Mouse (Mus musculus) forebrain, embryonic 14.5 days (tissue): ENCODE data around the gene Deup1. TPM values are rescaled to one million over a fixed set of nuclear protein-coding genes. Genes with fewer than 3 reads are reported as not detected.

Experiments used
- ATAC-seq: fragments of 200-750 bp; cut with Nextera tagmentation; 2 replicates; pipeline ENCODE4 v1.8.0; 2017; ENCODE audit warnings: mild to moderate bottlenecking, moderate library complexity
- DNase-seq: peaks from one replicate; pipeline ENCODE4 v3.0.0-alpha.2; 2015; ENCODE audit warnings: low spot score
- H3K27ac ChIP-seq: fragments of 300-500 bp; sonication (generic); 2 replicates; pipeline ENCODE4 v1.5.1; 2014; ENCODE audit warnings: low read depth, mild to moderate bottlenecking, control low read depth, low read length, moderate library complexity
- H3K27me3 ChIP-seq: fragments of 300-500 bp; sonication (generic); replicated peaks from 2 replicates; pipeline ENCODE4 v1.6.1; 2014; ENCODE audit warnings: low read length, control low read depth, mixed read lengths; ENCODE audit not compliant: control insufficient read depth, insufficient read depth
- H3K36me3 ChIP-seq: fragments of 300-500 bp; sonication (generic); 2 replicates; pipeline ENCODE4 v1.6.1; 2014; ENCODE audit warnings: low read length, control low read depth; ENCODE audit not compliant: control insufficient read depth, insufficient read depth
- H3K4me1 ChIP-seq: fragments of 300-500 bp; sonication (generic); 2 replicates; pipeline ENCODE4 v1.6.1; 2014; ENCODE audit warnings: antibody characterized with exemption, low read length, control low read depth; ENCODE audit not compliant: control insufficient read depth, insufficient read depth
- H3K4me2 ChIP-seq: fragments of 300-500 bp; sonication (generic); 2 replicates; pipeline ENCODE4 v1.6.1; 2014; ENCODE audit warnings: mild to moderate bottlenecking, control low read depth, low read length
- H3K4me3 ChIP-seq: fragments of 300-500 bp; sonication (generic); 2 replicates; pipeline ENCODE4 v1.5.1; 2014; ENCODE audit warnings: low read depth, low read length, control low read depth
- H3K9ac ChIP-seq: fragments of 300-500 bp; sonication (generic); 2 replicates; pipeline ENCODE4 v1.6.1; 2014; ENCODE audit warnings: mild to moderate bottlenecking, low read length, control low read depth, moderate library complexity
- H3K9me3 ChIP-seq: fragments of 300-500 bp; sonication (generic); replicated peaks from 2 replicates; pipeline ENCODE4 v1.6.1; 2016; ENCODE audit warnings: low read length, control low read depth, mixed read lengths; ENCODE audit not compliant: control insufficient read depth
- WGBS: fragments of 180-500 bp; shearing (Covaris S2); extraction: QIAGEN DNeasy Blood & Tissue Kit; methylation state at CpG from one replicate; pipeline ENCODE4 v1.1.7; 2014; 5-methylcytosine and 5-hydroxymethylcytosine counted together
- polyA plus RNA-seq: library from polyadenylated mRNA; unstranded; fragments of >200 nt; fragmentation: Nextera tagmentation; extraction: Ambion mirVana; gene quantifications from 2 replicates; pipeline ENCODE4 v1.2.1, GENCODE M21; 2014

The Deup1 gene
- polyA plus RNA-seq, 1 experiment from 2014 or later = 2.2 TPM

DNA sequence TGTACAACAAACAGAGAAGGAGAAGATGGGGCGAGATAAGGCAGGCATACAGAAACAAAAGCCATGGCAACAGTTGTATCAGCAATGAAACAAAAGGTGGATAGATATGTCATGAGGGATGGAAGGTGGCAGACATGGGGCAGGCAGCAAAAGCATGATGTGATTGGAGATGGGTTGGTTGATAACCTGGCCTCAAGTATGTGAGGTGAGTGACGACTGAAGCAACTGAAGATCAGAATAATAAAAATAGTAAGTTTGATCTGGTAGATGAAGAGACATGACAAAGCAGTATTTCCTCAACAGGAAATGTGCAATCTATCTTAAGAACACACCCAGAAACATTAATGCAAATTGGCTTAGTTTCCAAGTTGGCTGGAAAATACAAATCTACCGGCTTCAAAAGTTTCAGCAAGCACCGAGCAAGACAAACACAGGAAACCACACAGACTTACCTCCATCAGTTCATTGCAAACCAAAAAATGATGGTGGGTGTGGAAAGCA lies 77.2 kb downstream of the Deup1 start:
- no peak for ATAC-seq

DNA sequence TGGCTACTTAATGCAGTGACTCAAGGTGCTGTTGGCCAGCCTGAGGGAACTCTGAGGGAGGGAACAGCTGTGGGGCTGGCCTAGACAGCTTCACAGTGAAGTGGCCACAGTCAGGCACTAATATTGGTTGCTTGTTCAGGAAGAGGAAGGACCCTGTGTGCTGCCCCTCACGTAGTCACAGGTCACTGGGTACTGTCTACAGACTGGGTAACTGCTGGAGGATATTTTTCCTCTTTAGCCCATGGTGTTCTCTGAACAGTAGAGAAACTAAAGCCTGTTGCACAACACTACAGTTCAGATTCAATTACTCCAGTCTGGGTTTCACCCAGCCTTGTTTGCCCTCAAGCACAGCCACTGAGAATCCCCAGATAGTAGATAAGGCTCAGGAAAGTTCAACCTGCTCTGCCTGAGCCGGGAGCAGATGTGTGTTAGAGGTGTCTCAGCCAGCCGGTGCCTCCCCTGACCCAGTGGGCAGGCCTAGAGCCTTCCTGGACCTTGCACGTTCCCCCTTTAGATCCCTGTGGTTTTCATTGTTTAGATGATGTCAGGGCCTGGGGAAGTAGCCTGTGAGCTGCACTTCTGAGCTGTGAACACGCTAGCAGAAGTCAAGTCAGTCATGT lies 85.9 kb downstream of the Deup1 start:
- H3K4me3 ChIP-seq = no peak overlapping the region
- no peak for ATAC-seq
- no peaks in the 10 kb centered on the region for H3K36me3 ChIP-seq
- no peak overlapping the region for H3K4me2 ChIP-seq
- H3K27me3 ChIP-seq = no peaks in the 10 kb centered on the region
- H3K4me1 ChIP-seq = no peaks in the 10 kb centered on the region
- H3K27ac ChIP-seq = no peak overlapping the region
- H3K9me3 ChIP-seq = no peaks in the 10 kb centered on the region
- H3K9ac ChIP-seq = no peak overlapping the region
- no peak for DNase-seq
- WGBS = 85% methylated on average over 5 of the region's 5 CpGs

More for the DNA sequence above, 77.2 kb downstream of the Deup1 start:
- Histone ChIP-seq H3K27me3 (no peaks in the 10 kb centered on the region), H3K4me3 (no peak overlapping the region), H3K9ac (no peak overlapping the region), H3K4me1 (peaks cover 6% of the 10 kb centered on the region; the same call in 1 of the 2 replicates), H3K36me3 (no peaks in the 10 kb centered on the region), H3K4me2 (no peak overlapping the region), H3K9me3 (no peaks in the 10 kb centered on the region), H3K27ac (no peak overlapping the region)
- DNase-seq = no peak
- 95% methylated on average over 4 of the region's 4 CpGs for WGBS

DNA sequence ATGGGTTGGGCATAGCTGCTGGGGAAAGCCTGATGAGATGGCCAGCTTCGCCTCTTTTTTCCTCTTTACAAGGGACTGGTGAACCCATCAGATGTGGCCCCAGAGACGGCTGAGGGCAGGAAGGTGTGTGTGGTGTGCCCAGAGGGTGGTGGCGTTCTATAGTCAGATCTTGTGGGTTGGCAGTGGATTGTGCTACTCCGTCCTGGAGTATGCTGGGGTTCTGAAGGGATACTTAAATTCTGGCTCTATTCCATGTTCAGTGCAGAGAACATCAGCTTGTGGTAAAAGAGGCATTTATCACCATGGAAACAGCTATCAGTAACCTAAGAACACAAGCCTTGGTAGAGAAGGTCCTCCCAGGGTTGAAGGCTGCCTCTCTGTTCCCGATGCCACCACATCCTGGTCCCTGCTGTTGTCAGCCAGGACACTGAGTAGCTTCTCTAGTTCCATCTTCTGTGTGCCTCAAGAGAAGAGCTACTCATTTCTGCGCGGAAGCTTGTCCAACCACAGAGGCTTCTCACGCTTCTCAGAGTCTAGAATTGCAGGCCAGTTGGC lies 88.7 kb downstream of the Deup1 start:
- ATAC-seq (no peak), DNase-seq (no peak)
- Histone ChIP-seq H3K27ac (no peak overlapping the region), H3K4me1 (no peaks in the 10 kb centered on the region), H3K27me3 (no peaks in the 10 kb centered on the region), H3K9me3 (no peaks in the 10 kb centered on the region), H3K4me3 (no peak overlapping the region), H3K9ac (no peak overlapping the region), H3K4me2 (no peak overlapping the region), H3K36me3 (no peaks in the 10 kb centered on the region)
- 85% methylated on average over 8 of the region's 8 CpGs for WGBS

DNA sequence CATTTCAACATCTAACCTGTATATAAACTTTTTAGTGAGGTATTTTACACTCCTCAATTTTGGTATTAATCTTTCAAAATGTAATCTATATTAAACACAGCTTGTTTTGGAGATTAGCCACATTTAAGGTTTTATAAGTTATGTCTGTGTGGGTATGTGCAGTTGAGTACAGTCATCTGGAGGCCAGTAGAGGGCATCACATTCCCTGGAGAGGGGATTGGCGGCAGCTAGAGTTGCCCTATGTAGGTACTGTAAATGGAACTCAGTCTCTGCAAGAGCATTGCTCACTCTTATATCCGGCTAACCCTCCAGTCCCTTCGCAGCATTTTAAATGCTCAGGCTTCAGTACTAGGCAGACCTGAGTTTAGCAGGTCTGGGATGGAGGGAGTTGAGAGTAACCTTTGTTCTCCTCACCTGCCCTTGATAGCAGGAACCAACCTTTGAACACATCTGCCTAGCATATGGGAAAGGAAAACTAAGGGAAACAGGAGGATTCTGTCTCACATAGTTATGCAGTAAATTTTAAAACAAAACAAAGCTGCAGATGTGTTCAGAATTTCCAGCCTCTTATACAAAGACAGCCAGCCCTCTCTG lies 90.2 kb downstream of the Deup1 start:
- Histone ChIP-seq H3K36me3 (no peaks in the 10 kb centered on the region), H3K27me3 (no peaks in the 10 kb centered on the region), H3K4me1 (no peaks in the 10 kb centered on the region), H3K4me3 (no peak overlapping the region), H3K9ac (no peak overlapping the region), H3K4me2 (no peak overlapping the region), H3K9me3 (no peaks in the 10 kb centered on the region), H3K27ac (no peak overlapping the region)
- 94% methylated on average over 3 of the region's 3 CpGs for WGBS
- no peak for ATAC-seq
- DNase-seq = no peak

DNA sequence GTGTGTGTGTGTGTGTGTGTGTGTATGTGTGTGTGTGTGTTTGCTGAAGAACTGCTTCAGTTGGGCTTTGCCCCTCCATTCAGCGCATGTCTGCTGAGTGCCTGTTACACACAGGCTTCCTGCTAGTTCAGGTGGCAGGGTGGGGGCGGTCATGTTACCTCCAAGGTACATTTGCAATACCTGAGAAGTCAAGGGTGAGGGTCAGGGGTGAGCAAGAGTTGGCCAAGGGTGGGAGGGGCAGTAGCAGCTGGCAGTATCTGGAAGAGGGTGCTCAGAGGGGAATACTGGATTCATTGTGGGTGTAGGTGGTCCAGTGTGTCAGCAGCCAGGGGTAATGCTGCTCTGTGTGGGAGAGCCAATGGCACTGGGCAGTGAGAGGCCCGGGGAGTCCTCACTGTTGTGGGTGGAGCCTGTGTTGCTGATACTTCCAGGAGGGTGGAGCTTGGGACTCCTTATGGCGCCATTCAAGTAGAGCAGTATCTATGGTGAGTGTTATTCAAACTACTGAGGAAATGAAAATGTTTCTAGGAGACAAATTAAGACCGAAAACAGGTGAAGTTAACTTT lies 90.8 kb downstream of the Deup1 start:
- Histone ChIP-seq H3K4me2 (no peak overlapping the region), H3K4me1 (no peaks in the 10 kb centered on the region), H3K9me3 (no peaks in the 10 kb centered on the region), H3K9ac (no peak overlapping the region), H3K27me3 (no peaks in the 10 kb centered on the region), H3K4me3 (no peak overlapping the region), H3K27ac (no peak overlapping the region), H3K36me3 (no peaks in the 10 kb centered on the region)
- no peak for DNase-seq
- WGBS = 89% methylated on average over 5 of the region's 5 CpGs
- no peak for ATAC-seq

DNA sequence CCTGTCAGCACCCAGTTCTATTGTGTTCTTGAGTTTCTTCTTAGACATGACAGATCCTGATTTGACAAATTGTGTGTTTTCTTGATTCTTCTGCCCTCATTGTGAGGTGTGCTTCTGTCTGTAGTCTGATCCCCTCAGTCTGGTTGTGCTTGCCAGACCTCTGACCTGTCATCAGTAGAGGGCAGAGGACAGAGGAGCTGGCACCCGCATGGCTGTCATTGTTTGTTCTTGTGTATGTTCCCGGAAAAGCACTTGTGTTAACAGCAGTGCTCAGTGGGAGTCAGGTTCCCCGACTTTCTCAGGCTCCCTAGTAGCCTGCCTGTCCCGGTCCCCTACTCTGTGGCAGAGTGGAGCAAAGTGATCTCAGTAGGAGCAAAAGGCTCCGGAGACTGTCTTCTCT lies 92.3 kb downstream of the Deup1 start:
- Histone ChIP-seq H3K27ac (no peak overlapping the region), H3K4me3 (no peak overlapping the region), H3K9me3 (no peaks in the 10 kb centered on the region), H3K9ac (no peak overlapping the region), H3K4me1 (no peaks in the 10 kb centered on the region), H3K36me3 (no peaks in the 10 kb centered on the region), H3K4me2 (no peak overlapping the region), H3K27me3 (no peaks in the 10 kb centered on the region)
- 63% methylated on average over 5 of the region's 5 CpGs for WGBS
- DNase-seq = no peak
- no peak for ATAC-seq

DNA sequence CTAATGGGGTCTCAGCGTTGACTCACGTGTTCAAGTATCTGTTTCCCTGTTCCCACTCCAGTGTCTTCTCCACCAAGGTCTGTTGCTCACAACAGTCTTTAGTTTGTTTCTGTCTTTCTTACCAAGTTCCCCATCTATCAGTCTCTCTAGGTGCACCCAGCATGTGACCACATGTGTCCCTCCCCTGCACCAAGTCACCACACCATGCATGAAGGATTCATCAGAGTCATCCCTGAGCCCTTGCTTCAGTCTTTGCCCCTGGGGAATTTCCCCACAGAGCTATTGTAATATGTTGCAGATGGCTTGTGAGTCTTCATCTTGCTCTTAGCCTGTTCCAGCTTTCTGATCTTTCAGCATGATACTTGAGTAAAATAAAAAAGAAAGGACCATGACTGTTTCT lies 93.6 kb downstream of the Deup1 start:
- H3K27me3 ChIP-seq = no peaks in the 10 kb centered on the region
- peaks cover 6% of the 10 kb centered on the region for H3K4me1 ChIP-seq
- no peak overlapping the region for H3K9ac ChIP-seq
- H3K4me2 ChIP-seq = no peak overlapping the region
- no peak overlapping the region for H3K4me3 ChIP-seq
- ATAC-seq = no peak
- no peaks in the 10 kb centered on the region for H3K36me3 ChIP-seq
- no peaks in the 10 kb centered on the region for H3K9me3 ChIP-seq
- WGBS = 88% methylated on average over 2 of the region's 2 CpGs
- DNase-seq = no peak
- no peak overlapping the region for H3K27ac ChIP-seq

DNA sequence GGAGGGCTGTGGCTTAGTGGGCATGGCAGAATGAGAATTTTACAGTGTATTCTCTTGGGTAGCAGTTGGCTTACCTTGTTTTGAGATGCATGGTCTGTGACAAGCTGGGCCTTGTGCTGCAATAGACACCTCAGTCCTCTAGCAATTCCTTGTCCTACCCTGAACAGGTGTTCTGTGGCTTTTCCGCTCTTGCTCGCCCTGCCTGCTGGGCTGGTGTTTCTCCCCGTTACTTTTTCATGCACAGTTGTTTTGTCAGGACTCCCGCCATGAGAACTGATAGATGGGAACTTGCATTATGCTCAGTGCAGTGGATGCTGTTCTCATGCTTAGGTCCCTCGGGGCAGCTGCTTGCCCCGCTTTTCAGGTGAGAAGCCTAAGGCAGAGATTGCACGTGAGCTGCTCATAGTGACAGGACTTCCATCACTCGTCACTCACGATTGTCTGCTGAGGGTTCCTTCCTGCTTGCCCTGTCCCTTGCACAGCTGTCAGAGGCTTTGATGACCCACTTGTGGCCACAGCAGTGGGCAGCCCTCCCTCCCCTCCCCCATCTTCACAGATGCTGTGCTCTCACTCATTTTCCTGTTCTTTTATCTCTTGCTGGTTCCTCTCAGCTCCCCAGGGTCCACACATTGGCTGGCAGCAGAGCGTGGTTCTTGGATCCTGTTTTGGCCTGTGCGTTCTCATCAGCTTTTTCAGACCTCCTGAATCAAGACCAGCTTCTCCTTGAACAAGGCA lies 94.2 kb downstream of the Deup1 start:
- DNase-seq = no peak

More for the DNA sequence above, 94.2 kb downstream of the Deup1 start:
- Histone ChIP-seq H3K9me3 (no peaks in the 10 kb centered on the region), H3K27me3 (no peaks in the 10 kb centered on the region), H3K4me3 (no peak overlapping the region), H3K27ac (no peak overlapping the region), H3K4me2 (no peak overlapping the region), H3K9ac (no peak overlapping the region), H3K36me3 (no peaks in the 10 kb centered on the region), H3K4me1 (peaks cover 8% of the 10 kb centered on the region)
- ATAC-seq = no peak
- WGBS = 84% methylated on average over 11 of the region's 11 CpGs
